Mouse (Mus musculus): ENCODE results near the gene Edem2. TPM values are rescaled to one million over a fixed set of nuclear protein-coding genes. Genes with fewer than 3 reads are reported as not detected.

The Edem2 gene
- total RNA-seq (2023): 26.6 TPM

GRCm38 (mm10) chr2:155729158-155729645, at the start of gene Edem2:
Gene Edem2 (minus strand): TSS chr2:155729475.

GRCm38 (mm10) chr2:155774927-155775684, 45.8 kb upstream of the Edem2 start, which contains the start of gene Mmp24:
Gene Mmp24 (plus strand): TSS chr2:155775342.

DNA sequence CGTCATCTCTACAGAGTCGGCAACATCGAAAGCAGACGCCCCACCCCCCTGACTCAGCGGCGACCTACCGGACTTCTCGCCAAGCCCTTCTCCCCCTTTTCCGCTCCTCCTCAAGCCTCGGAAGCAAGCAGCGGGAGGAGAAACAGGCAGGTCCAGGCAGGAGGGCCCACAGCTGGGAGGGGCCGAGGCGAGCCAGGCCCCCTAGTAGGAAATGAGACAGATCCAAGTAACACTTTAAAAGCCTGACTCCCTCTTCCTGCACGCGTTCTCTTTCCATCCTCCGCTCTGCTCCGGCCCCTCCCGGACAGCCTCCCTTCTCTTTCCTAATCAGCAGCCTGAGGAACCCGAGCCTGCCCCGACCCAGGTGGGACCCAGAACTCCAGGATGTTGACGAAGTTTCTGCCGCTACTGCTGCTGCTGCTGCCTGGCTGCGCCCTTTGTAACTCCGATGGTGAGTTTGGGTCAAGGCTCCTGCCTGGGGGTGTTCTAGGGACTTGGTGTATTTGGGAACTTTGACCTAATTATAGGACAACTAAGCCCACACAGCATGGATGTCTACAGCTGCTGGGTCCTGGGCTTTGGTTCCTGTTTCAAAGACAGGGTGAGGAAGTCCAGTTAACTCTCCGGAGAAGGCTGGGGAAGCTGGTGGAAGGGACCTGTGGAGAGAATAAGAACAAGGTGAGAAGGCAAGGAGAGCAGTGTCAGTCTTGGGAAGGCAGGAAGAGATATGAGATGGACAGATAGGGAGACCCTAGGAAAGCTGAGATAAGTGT, 21.9 kb upstream of the Edem2 start, which contains the start of gene Procr:
Procr (plus strand) TSS at position 104 of the 773 bp plus-strand sequence.

GRCm38 (mm10) chr2:155735766-155736165, 6.5 kb upstream of the Edem2 start, which contains the start of gene Gm17581:
Gene Gm17581 (minus strand): TSS chr2:155735866.

GRCm38 (mm10) chr2:155691723-155692493, 37.4 kb downstream of the Edem2 start, which contains the start of gene Trpc4ap:
Gene Trpc4ap (minus strand): TSS chr2:155692384.

Other genes starting within 250 kb of the Edem2 start
- gene Acss2, start 211.5 kb downstream of the Edem2 start, total RNA-seq (2023): 58.8 TPM
- gene Ggt7, start 211.2 kb downstream of the Edem2 start, total RNA-seq (2023): 3.4 TPM
- gene Gss, start 136.7 kb downstream of the Edem2 start, total RNA-seq (2023): 9.0 TPM
- not detected for gene Myh7b, start 118.3 kb downstream of the Edem2 start, total RNA-seq (2023)
- 154 TPM for gene Trpc4ap, start 37.1 kb downstream of the Edem2 start, total RNA-seq (2023)
- not detected for gene Gm17581, start 6.4 kb upstream of the Edem2 start, total RNA-seq (2023)
- gene Procr, start 21.6 kb upstream of the Edem2 start, total RNA-seq (2023): 0.35 TPM
- not detected for gene Mmp24, start 45.9 kb upstream of the Edem2 start, total RNA-seq (2023)
- 19.5 TPM for gene BC029722, start 90.0 kb upstream of the Edem2 start, total RNA-seq (2023)
- gene Eif6, start 97.5 kb upstream of the Edem2 start, total RNA-seq (2023): 124 TPM
- 0.18 TPM for gene Fam83c, start 105.4 kb upstream of the Edem2 start, total RNA-seq (2023)
- gene Uqcc1, start 200.8 kb upstream of the Edem2 start, total RNA-seq (2023): 33.5 TPM
- gene Gm15557, start 211.3 kb upstream of the Edem2 start, total RNA-seq (2023): not detected
- gene Gdf5, start 215.9 kb upstream of the Edem2 start, total RNA-seq (2023): not detected
- 44.8 TPM for gene Cep250, start 227.0 kb upstream of the Edem2 start, total RNA-seq (2023)